Mouse (Mus musculus) left cerebral cortex, postnatal 4 days (tissue): Measurements from ENCODE around the gene Slc5a4a. TPM values are rescaled to one million over a fixed set of nuclear protein-coding genes. Genes with fewer than 3 reads are reported as not detected.

ENCODE experiments used
- DNase-seq: peaks from one replicate; pipeline ENCODE4 v3.0.0-alpha.2; 2022
- intact Hi-C: fragments of 180-260 bp; cut with DNase I; formaldehyde crosslinking; loops from one replicate; pipeline ENCODE4 v1.15.1; 2025
- total RNA-seq, 2 experiments: library from RNA; stranded (reverse); gene quantifications; 2 replicates each; pipeline ENCODE4 v1.2.3; 2021

Gene Slc5a4a
- total RNA-seq = not detected

DNA sequence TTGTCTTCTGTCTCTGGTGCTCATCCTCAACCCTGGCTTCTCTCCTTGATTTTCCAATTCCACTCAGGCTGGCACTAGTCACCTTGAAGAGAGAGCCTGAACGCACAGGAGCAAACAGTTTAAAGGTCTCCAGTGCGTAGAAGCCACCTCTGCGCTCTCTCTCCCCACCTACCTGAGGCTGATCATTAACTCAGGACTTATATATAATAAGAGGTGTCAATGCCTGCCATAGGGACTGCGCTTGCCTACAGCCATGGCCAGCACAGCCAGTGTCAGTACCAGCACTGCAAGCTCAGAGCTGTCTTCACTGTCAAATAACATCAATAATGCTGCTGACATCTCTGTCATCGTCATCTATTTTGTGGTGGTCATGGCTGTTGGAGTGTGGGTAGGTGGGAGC lies at the start of gene Slc5a4a:
Slc5a4a (plus strand) TSS at position 174 of the 400 bp plus-strand sequence.
- no peak for DNase-seq
- intact Hi-C loops = no loop called here

GRCm38 (mm10) chr10:76110861-76111260 lies 36.4 kb upstream of the Slc5a4a start, which contains the start of gene Slc5a4b:
Gene Slc5a4b, minus strand, starts transcription at chr10:76110961.
- no peak for DNase-seq
- intact Hi-C loops = no loop called here

- peak; percentile 54 for DNase-seq
- intact Hi-C loops = no loop called here
These were observed 29.3 kb upstream of the Slc5a4a start for GRCm38 (mm10) chr10:76117966-76118365.

DNA sequence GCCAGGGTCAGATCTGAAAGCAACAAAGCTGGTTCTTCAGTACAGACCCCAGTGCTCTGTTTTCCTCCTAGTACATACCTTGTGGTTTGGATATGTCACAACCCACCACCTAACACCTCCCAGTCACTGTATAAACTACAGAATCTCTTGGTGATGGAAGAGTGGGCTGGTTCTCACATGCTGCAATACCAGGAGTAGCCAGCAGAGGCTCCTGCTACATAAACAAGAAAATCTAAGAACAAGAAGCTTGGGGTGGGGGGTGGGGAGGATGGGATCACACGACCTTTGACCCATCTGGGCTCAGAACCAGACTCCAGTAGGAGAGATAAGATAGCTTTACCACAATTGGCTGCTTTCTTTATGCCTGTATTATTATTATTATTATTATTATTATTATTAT lies 28.5 kb upstream of the Slc5a4a start:
- DNase-seq = peak; percentile 31
- intact Hi-C loops = no loop called here

DNA sequence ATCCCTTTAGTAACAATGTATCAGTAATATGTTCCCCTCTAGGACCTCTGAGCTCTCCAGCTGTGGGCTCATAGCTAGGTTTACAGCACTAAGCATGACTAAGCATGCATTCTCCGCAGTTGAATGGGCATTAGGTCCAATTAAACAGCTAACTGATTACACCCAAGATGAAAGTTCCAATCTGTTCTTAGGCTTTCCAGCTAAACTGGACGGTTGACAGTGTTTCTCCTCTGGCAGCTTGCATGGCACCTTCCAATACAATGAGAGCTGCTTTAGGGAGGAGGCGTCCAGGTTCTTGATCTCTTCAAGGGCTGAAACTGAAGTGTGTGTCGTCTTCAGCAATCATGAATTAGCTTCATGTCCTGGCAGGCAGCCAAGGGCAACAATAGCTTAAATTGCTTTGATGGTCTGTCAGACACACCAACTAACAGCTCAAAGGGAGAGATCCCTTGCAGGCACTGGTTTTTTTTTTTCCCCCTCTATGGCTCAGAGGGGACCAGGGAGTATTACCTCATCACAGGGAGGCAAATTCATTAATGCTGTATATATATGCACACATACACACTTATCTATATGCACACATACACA lies 27.0 kb upstream of the Slc5a4a start:
- intact Hi-C loops = no loop called here
- peak; percentile 6 for DNase-seq

- no peak for DNase-seq
- intact Hi-C loops = no loop called here
These were observed 25.8 kb upstream of the Slc5a4a start for GRCm38 (mm10) chr10:76121495-76121894.

DNA sequence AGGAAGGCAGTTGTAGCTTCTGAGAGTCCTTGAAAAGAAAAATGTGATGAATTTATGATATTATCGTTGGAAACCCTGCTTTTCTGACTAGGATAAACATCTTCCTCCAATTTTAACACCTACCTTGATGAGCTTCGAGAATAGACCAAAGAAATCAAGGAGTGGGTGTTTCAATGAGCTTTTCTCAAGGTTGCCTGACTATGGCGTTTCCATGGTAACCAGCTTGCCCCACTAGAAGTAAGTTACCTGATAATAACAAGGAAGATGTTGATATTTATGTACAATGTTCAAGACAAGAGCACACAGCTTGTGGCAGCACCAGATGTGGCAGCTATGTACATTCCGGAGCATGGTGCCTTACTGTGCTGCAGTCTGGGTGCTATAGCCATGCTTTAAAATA lies 14.7 kb upstream of the Slc5a4a start:
- intact Hi-C loops = no loop called here
- DNase-seq = no peak

GRCm38 (mm10) chr10:76136318-76136717 lies 10.9 kb upstream of the Slc5a4a start:
- DNase-seq = no peak
- intact Hi-C loops = no loop called here

GRCm38 (mm10) chr10:76146846-76147245 lies 405 bp upstream of the Slc5a4a start:
- intact Hi-C loops = no loop called here
- no peak for DNase-seq

DNA sequence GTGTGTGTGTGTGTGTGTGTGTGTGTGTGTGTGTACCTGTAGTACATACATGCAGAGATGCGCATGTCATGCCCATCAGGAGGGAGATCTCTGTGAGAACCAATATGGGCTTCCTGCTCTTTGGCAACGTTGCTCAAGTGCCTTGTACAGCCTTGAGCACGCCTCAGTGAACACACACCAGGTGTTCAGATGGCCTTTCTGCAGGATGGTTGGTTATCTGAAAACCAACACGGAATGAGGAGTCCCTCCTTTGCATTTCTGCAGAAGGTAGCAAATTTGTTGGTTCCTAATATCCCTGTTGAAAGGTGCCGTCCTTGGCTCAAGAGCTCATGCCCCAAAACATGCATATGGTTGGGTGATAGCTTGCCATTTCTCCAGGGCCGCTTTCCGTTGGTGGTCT lies 8.7 kb downstream of the Slc5a4a start:
- intact Hi-C loops = no loop called here
- DNase-seq = peak; percentile 14

GRCm38 (mm10) chr10:76157528-76157927 lies 10.3 kb downstream of the Slc5a4a start:
- no peak for DNase-seq
- intact Hi-C loops = no loop called here

- DNase-seq = no peak
- intact Hi-C loops = no loop called here
These were observed 10.8 kb downstream of the Slc5a4a start for GRCm38 (mm10) chr10:76158009-76158408.

DNA sequence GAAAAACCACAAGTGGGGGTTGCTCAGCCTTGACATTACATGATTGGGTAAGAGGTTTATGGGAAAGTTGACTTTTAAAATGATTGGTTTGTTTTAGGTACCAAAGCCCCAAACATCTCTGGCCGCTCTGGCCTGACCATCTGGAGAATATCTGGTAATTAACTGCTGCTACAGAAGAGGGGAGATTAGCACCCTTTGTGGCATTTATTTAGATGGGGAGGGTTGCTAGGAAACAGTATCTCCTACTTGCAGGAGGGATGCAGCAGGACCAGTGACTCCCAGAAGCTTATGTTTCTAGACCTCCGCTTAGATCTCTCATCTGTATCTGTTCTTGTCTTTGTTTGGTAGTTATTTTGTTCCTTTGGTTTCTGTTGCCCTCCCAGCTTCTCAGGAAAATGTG lies 27.6 kb downstream of the Slc5a4a start:
- DNase-seq = no peak
- intact Hi-C loops = no loop called here

DNA sequence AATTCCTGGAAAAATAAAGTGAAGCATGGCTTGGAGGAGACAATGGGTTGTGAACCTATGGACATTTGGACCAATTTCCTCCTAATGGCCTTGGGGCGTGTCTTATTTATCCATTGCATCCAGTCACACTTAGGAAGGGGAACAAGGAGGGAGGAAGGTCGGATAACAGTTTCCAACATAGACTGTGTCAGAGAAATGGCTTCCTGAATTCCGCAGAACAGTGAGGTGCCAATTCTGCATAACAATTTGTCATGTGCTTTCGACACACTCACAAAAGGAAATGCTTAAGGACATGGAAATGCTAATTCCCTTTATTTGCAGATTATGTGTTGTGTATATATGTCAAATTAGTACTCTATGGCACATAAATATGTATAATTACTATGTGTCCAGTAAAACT lies 38.0 kb downstream of the Slc5a4a start:
- DNase-seq = no peak
- intact Hi-C loops = no loop called here

GRCm38 (mm10) chr10:76188010-76188409 lies 40.8 kb downstream of the Slc5a4a start:
- no peak for DNase-seq
- intact Hi-C loops = no loop called here

GRCm38 (mm10) chr10:76201416-76201815 lies 54.2 kb downstream of the Slc5a4a start:
- no peak for DNase-seq
- intact Hi-C loops = loop anchor here (10.0 kb wide), 2 partner anchors 167 to 227 kb away; partner anchors contain the start of gene Zfp280b

GRCm38 (mm10) chr10:76201978-76202377 lies 54.7 kb downstream of the Slc5a4a start:
- intact Hi-C loops = loop anchor here (10.0 kb wide), 2 partner anchors 167 to 227 kb away; partner anchors contain the start of gene Zfp280b
- peak; percentile 86 for DNase-seq

- intact Hi-C loops = loop anchor here (10.0 kb wide), 2 partner anchors 169 to 229 kb away; partner anchors contain the start of gene Zfp280b
These were observed 56.6 kb downstream of the Slc5a4a start for GRCm38 (mm10) chr10:76203798-76204283.

DNA sequence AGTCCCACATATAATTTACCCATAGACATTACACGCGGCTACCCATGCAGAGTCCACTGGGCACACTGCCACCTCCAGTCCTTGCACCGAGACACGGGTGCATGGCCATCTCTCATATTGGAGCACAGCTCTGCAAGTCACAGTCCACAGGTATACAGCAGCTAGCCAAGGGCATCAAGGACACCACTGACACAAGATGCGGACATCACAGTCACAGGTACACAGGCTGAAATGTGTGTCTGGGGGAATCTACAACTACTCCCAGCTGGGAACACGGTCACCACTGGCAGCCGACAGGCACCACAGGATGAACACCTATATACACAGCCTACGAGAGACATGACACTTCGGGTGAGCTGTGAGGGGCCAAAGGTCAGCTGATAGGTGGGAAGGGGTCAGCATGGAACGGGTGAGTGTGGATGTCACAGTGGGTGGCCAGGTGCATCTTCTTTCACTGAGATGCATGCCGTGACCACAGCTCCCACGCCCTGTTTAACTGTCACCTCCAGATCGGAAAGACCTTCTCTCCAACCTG lies 60.1 kb downstream of the Slc5a4a start:
- no peak for DNase-seq
- intact Hi-C loops = loop anchor here (10.0 kb wide), 2 partner anchors 173 to 233 kb away; partner anchors contain the start of gene Zfp280b

More at GRCm38 (mm10) chr10:76203798-76204283, 56.6 kb downstream of the Slc5a4a start:
- peak; percentile 37 for DNase-seq

DNA sequence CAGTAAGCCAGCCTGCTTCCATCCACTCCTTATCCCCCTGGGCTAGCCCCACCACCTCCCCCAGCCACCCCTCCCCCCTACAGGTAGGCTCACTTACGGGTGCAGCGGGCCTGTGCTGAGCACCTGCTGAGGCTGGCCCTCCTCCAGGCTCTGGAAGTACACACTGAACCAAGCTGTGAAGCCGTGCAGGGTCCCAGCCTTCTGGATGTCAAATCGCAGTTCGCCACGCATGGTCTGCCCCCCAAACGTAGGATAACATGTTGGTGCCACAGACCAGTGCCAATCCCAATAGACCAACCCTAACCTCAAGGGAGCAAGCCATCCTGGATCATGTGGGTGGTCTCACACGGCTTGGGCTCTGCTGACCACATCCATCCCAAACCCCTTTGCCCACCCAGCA lies 62.0 kb downstream of the Slc5a4a start:
- intact Hi-C loops = loop anchor here (10.0 kb wide), 2 partner anchors 174 to 234 kb away; partner anchors contain the start of gene Zfp280b

DNA sequence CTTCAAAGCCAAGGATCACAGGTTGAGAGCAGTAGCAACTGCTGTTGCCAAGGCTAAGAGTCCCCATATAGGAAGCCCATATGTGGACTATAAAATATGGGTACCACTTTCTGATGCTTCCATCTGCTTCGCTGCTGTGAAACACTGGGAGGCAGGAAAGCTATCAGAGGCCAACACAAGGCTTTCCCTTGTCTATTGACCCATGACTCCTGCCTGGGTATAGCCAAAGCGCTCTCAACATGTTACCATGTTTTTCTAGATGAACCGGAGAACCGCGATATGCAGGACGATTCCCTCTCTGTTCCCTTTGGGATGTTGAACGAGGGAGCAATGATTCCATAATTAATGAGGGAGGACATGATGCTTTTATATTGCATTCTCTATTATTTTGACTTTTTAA lies 63.6 kb downstream of the Slc5a4a start:
- intact Hi-C loops = no loop called here
- DNase-seq = no peak

More for the DNA sequence above, 62.0 kb downstream of the Slc5a4a start:
- no peak for DNase-seq

- intact Hi-C loops = no loop called here
- no peak for DNase-seq
These were observed 64.9 kb downstream of the Slc5a4a start for GRCm38 (mm10) chr10:76212121-76212520.
